Mouse (Mus musculus) bone marrow macrophage, adult 2 months (primary cell): Measurements from ENCODE around the gene Gipc3.

Experiments used
- CTCF ChIP-seq: IDR thresholded peaks from 2 replicates; pipeline ENCODE4 v1.5.1; 2012; ENCODE audit warnings: low read depth, mild to moderate bottlenecking, low read length, moderate library complexity
- POLR2A ChIP-seq: IDR thresholded peaks from 2 replicates; pipeline ENCODE4 v1.6.1; 2012; ENCODE audit warnings: mild to moderate bottlenecking, low read depth, low read length, borderline replicate concordance

GRCm38 (mm10) chr10:81334324-81334723 is 8.7 kb downstream of the Gipc3 start:
- no peak for TF ChIP-seq POLR2A
- TF ChIP-seq CTCF = no peak
